Mouse (Mus musculus) brain, adult 10 weeks (tissue): ENCODE data around the gene Ttf1. TPM values are rescaled to one million over a fixed set of nuclear protein-coding genes. Genes with fewer than 3 reads are reported as not detected.

Experiments used
- polyA plus RNA-seq: library from polyadenylated mRNA; stranded (reverse); fragments of 350-450 nt; fragmentation: Illumina TruSeq; extraction: RNeasy Lipid Tissue Mini Kit (QIAGEN cat#74804); gene quantifications from one replicate; pipeline ENCODE4 v1.2.3, GENCODE M21; 2015; ENCODE audit warnings: low read depth, low replicate concordance

Gene Ttf1
- polyA plus RNA-seq: 9.1 TPM

DNA sequence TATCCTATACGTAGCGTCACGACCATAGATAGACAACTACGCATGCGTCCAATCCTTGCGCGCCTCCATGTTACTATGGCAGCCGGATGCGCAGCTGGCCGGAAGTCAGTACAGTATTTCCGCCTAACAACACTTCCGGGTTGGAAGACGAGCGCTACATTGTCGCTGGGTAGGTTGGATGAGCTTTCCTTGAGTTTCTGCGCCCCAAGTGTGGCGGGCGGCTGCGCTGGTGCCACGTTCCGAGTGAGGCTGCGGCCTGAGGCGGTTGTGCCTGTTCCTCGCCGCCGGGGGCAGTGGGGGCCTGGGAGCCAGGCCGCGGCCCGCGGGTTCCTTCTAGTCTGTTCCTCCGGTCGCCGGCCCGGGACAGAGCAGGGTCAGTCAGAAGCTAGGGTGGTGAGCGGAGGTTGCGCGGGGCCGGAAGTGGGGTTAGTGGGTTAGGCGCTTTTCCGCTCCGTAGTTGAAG lies at the start of gene Ttf1:
Ttf1 (plus strand) TSS at position 128 of the 463 bp plus-strand sequence.

DNA sequence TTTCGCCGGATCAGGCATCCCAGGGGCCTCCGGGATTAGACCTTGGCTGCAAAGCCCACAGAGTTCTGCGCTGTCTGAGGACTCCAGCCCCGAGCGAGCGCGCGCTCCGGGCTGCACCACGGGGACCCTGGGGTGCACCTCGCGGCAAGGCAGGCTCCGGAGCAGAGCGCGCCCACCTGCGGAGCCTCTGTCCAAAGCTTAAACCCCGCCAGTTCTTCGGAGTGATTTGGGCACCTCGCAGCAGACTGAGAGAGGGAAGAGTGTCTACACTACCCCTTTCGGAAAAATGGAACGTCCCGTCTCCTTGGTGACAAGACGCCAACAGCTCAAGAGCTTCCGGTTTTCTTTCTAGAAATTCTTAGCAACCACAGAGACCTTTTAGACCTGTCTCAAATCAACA lies 5.1 kb upstream of the Ttf1 start, which contains the start of gene Cfap77:
Cfap77 (minus strand) TSS at position 76 of the 400 bp plus-strand sequence.

DNA sequence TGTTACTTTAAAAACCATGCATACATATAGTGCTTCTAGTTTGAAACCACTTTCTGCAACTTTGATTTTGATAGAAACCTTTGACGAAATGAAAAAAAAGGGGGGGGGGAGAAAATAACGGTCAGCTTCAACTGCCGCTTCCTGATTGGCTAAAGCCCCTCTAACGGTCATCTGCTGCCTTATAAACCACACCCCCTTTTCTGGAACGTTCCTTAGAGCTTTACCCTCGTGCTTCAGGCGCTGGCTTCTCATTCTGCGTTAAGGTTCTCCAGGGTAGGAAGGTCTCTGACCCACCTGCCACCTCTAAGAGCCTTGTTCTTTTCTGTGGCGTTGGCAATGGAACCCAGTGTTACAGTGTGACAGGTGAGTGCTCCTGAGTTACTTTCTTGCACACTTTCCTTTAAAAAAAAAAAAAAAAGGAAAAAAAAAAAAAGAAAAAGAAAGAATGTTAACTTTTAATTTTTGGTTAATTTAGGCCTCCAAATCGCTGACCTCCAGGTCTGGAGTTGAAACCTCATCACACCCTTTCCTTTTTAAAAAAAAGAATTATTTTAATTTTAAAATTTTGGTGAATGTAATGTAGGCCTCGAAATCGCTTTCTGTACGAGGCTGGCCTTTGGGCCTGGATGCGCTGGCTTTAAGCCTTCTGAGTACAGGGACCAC lies 64.0 kb downstream of the Ttf1 start, which contains the start of gene Setx:
Setx (plus strand) TSS at position 275 of the 663 bp plus-strand sequence.

Other genes starting within 250 kb of the Ttf1 start
- gene Gtf3c4, start 219.9 kb upstream of the Ttf1 start, polyA plus RNA-seq: 18.3 TPM
- gene Ddx31, start 219.9 kb upstream of the Ttf1 start, polyA plus RNA-seq: 7.0 TPM
- 1.6 TPM for gene Barhl1, start 143.6 kb upstream of the Ttf1 start, polyA plus RNA-seq
- 1.3 TPM for gene Cfap77, start 5.2 kb upstream of the Ttf1 start, polyA plus RNA-seq
- 19.4 TPM for gene Setx, start 63.9 kb downstream of the Ttf1 start, polyA plus RNA-seq
- gene Ntng2, start 192.7 kb downstream of the Ttf1 start, polyA plus RNA-seq: 25.8 TPM